Mouse (Mus musculus) small intestine, adult 2 months (tissue): ENCODE measurements around the gene Endod1. TPM values are rescaled to one million over a fixed set of nuclear protein-coding genes. Genes with fewer than 3 reads are reported as not detected.

ENCODE experiments used
- H3K27ac ChIP-seq: fragments of 200-500 bp; 2 replicates; pipeline ENCODE4 v1.5.1; 2012; ENCODE audit warnings: low read depth, low read length, control low read depth, inconsistent platforms; ENCODE audit not compliant: insufficient read depth
- H3K27me3 ChIP-seq: fragments of 200-500 bp; 2 replicates; pipeline ENCODE4 v1.6.1; 2012; ENCODE audit warnings: mild to moderate bottlenecking, moderate library complexity, low read length, inconsistent platforms; ENCODE audit not compliant: control insufficient read depth, insufficient read depth
- H3K36me3 ChIP-seq: fragments of 200-500 bp; 2 replicates; pipeline ENCODE4 v1.6.1; 2012; ENCODE audit warnings: mild to moderate bottlenecking, low read length, control low read depth, inconsistent platforms; ENCODE audit not compliant: control insufficient read depth, insufficient read depth
- H3K4me1 ChIP-seq: fragments of 200-500 bp; 2 replicates; pipeline ENCODE4 v1.6.1; 2012; ENCODE audit warnings: low read length, inconsistent platforms, mixed read lengths; ENCODE audit not compliant: control insufficient read depth, insufficient read depth, insufficient read length
- H3K4me3 ChIP-seq: fragments of 200-500 bp; 2 replicates; pipeline ENCODE4 v1.5.1; 2012; ENCODE audit warnings: low read depth, mild to moderate bottlenecking, control low read depth, inconsistent platforms, low read length, moderate library complexity
- CTCF ChIP-seq: fragments of 200-500 bp; IDR thresholded peaks from 2 replicates; pipeline ENCODE4 v1.5.1; 2012; ENCODE audit warnings: low read depth, mild to moderate bottlenecking, control low read depth, inconsistent platforms, low read length, moderate library complexity, mixed read lengths; ENCODE audit not compliant: insufficient replicate concordance, insufficient read length; ENCODE audit errors: extremely low read depth
- POLR2A ChIP-seq: fragments of 200-500 bp; IDR thresholded peaks from 2 replicates; pipeline ENCODE4 v1.6.1; 2012; ENCODE audit warnings: low read depth, mild to moderate bottlenecking, control low read depth, inconsistent platforms, low read length, moderate library complexity
- WGBS: fragments of 180-500 bp; shearing (Covaris S2); methylation state at CpG from one replicate; pipeline ENCODE4 v1.1.7; 2018; 5-methylcytosine and 5-hydroxymethylcytosine counted together
- polyA plus RNA-seq: library from polyadenylated mRNA; depleted of rRNA; stranded (reverse); fragments of >200 nt; gene quantifications from 2 replicates; pipeline ENCODE4 v1.2.3, GENCODE M21; 2012

The Endod1 gene
- polyA plus RNA-seq, 1 experiment: 114 TPM

DNA sequence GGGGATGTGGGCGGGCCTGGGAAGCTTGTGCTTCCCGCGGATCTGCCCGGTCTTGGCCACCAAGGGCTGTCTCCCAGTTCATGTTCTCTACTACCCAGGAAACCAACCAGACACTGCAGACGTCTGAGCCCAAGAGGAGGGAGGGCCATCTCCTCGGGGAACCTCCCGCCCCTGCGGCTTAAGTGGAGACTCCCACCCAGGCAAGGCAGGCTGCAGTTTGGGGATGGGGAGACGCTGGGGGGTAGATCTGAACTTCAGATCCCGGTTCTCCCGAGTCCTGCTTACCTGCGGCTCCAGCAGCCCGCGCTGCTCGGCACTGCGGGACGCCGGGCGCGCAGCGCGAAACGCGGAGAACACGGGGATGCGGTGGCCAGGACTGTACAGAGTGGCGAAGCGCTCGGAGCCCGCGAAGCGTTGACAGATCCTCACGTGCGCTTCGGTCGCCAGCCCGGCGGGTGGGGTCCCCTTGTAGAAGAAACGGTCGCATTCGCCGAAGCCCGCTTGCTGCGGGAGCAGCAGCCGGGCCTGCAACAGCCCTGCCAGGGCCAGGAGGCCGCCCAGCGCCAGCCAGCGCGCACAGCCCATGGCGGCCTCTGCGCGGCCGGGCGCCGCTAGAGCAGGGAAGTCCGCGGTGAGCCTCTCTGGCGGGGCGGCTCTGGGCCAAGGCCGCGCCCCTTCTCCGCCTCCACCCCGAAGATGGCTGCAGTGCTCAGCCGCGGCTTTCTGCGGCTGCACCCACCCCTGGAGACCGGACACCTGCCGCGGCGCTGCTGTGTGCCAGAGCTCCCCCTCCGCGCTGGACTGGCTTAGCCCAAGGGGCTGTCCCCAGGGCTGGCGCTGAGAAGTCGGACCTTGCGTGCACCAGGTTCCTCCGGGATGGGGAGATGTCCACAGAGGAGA, 671 bp downstream of the Endod1 start:
- Histone ChIP-seq H3K4me3 (peak overlapping the region; percentile 92), H3K36me3 (no peaks in the 10 kb centered on the region), H3K27ac (peak overlapping the region; percentile 76), H3K27me3 (no peaks in the 10 kb centered on the region), H3K4me1 (peaks cover 25% of the 10 kb centered on the region; the same call in 1 of the 2 replicates)
- under 1% methylated on average over 76 of the region's 76 CpGs for WGBS
- peak; percentile 96 for TF ChIP-seq POLR2A
- TF ChIP-seq CTCF: no peak

DNA sequence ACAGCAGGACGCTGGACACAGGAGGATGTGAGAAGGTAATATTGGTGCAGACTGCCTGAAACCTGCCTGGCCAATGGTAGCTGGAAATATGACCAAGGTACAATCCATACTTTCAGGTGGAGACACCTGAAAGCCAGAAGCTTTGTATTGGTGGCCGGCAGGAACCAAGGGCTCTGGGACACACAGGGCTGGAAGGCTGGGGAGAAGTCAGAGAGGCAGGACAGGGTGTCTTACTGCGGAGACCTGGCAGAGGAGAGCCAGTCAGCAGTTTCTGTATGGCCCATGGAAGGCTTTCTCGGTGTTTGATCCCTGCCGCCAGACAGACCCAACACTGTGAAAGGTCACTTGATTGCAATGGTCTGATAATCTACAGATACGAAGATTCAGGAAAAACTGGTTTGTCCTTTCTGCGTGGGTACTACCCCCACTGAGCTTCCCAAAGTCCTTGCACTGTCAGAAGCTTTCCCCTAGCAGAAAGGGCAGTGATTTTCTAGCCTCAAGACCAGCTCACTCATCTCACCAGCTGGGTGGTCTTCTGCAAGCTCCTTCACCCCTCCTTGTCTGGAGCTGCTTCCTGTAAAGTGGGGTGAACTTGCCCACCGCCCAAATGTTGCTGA, 1.4 kb downstream of the Endod1 start:
- peak overlapping the region; percentile 92 for H3K4me3 ChIP-seq
- H3K36me3 ChIP-seq: no peaks in the 10 kb centered on the region
- H3K27ac ChIP-seq: peak overlapping the region; percentile 76
- H3K4me1 ChIP-seq: peaks cover 25% of the 10 kb centered on the region; the same call in 1 of the 2 replicates
- no peaks in the 10 kb centered on the region for H3K27me3 ChIP-seq
- TF ChIP-seq CTCF (no peak), POLR2A (no peak)
- 9% methylated on average over 8 of the region's 8 CpGs for WGBS

DNA sequence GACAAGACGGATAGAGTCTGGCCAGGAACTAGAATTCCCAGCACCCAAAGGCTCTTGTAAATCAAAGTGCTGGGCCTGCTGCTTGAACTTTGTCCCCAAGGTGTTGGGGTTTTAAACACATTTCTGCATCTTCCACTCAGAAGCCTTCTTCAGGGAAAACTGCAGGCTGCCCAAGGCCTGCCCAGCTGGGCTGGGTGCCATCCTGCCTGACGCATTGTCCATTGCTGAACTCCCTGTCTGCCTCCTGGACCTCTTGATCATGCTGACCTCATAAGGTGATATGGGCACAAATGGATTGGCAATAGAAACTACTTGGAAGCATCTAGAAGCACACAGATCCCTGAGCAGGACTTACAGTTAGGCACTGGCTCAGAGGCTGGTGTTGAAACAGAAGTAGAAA, 3.2 kb downstream of the Endod1 start:
- WGBS: 47% methylated on average over 2 of the region's 2 CpGs
- no peak overlapping the region for H3K27ac ChIP-seq
- H3K36me3 ChIP-seq: no peaks in the 10 kb centered on the region
- H3K4me3 ChIP-seq: no peak overlapping the region
- H3K27me3 ChIP-seq: no peaks in the 10 kb centered on the region
- peaks cover 22% of the 10 kb centered on the region; the same call in 1 of the 2 replicates for H3K4me1 ChIP-seq
- TF ChIP-seq POLR2A: no peak

DNA sequence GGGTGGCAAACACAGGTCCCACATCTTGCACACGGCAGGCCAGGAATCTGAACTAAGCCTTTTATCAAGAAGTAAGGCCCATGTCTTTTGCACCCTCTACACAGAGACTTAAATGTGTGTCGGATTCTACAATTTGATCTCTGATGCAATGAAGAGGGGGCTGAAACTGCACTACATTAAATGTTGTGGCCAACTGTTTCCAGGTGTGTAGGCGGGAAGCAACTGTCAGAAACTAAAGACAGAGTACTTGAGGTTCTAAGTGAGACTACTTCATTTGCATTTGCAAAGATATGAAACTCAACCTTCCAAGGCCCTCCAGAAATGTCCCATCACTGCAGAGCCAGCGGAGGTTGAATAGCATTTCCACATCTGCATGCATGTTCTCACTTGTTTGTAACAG, 5.2 kb downstream of the Endod1 start:
- Histone ChIP-seq H3K4me3 (no peak overlapping the region), H3K27me3 (no peaks in the 10 kb centered on the region), H3K27ac (no peak overlapping the region), H3K36me3 (no peaks in the 10 kb centered on the region), H3K4me1 (peaks cover 14% of the 10 kb centered on the region; the same call in 1 of the 2 replicates)
- no peak for TF ChIP-seq CTCF
- TF ChIP-seq POLR2A: no peak
- 90% methylated on average over 4 of the region's 4 CpGs for WGBS

GRCm38 (mm10) chr9:14372440-14372839, 8.9 kb downstream of the Endod1 start:
- H3K4me3 ChIP-seq: no peak overlapping the region
- TF ChIP-seq CTCF (no peak), POLR2A (no peak)
- no peak overlapping the region for H3K27ac ChIP-seq
- H3K4me1 ChIP-seq: 0 out of 2 replicates have a peak, but pooled peaks cover 2% of the 10 kb centered on the region
- H3K36me3 ChIP-seq: no peaks in the 10 kb centered on the region; the same call in 1 of the 2 replicates
- no peaks in the 10 kb centered on the region for H3K27me3 ChIP-seq

DNA sequence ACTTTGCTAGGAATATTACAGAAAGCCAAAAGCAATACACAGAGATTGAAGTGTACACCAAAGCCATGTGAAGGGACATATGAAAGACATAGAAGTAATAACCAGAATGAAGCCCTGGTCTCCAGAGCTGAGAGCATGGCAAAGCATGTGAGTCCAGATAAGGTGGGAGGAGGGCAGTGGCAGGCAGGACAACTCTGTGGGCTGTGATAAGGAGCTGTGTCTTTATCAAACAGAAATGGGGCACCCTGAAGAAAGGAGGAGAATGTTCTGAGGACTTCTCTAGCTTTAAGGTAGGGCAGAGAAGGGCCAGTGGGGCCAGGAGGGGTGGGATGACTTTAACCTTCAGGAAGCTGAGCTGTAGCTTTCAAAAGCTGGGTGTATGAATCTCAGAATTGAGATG, 12.0 kb downstream of the Endod1 start:
- Histone ChIP-seq H3K36me3 (peaks cover 2% of the 10 kb centered on the region), H3K27me3 (no peaks in the 10 kb centered on the region), H3K27ac (no peak overlapping the region), H3K4me1 (peaks cover 2% of the 10 kb centered on the region; the same call in 1 of the 2 replicates), H3K4me3 (no peak overlapping the region)
- TF ChIP-seq CTCF (no peak), POLR2A (no peak)

DNA sequence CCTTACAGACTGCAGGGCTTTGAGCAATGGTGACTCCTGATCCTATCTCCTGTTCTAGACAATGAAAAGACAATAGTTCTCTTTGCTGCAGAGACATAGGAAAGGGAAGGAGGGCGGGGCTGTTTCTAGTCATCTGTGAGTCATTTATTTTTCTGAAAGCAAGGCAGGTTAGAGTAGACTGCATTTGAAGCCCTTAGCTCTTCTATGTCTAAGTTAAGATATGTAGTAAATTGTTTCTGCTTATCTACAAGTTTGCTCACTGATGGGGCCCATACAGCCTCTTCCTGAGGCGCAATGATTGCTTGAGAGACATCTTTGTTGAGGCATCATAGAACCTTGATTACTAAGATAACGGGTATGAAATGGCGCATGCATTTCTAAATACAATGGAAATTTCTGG, 13.5 kb downstream of the Endod1 start:
- WGBS: 96% methylated on average over 4 of the region's 4 CpGs
- TF ChIP-seq CTCF (no peak), POLR2A (no peak)
- Histone ChIP-seq H3K27me3 (no peaks in the 10 kb centered on the region), H3K36me3 (peaks cover 2% of the 10 kb centered on the region), H3K4me1 (peaks cover 2% of the 10 kb centered on the region; the same call in 1 of the 2 replicates), H3K27ac (no peak overlapping the region), H3K4me3 (no peak overlapping the region)
